Comparison of ENCODE assay signal across 8 mouse cellular contexts in genomic region chr3:148987591-148988292, GRCm38 (mm10). TPM values are rescaled to one million over a fixed set of nuclear protein-coding genes. Genes with fewer than 3 reads are reported as not detected.
A peak's percentile ranks its signal among the peaks of the same experiment; 100 is the strongest.
DNase-seq lines count a peak whose midpoint lies in the region; ATAC-seq lines count a peak whose summit lies in the region.

No protein-coding gene starts in this region.

- DNase-seq in adrenal gland, adult 2 months = peak; percentile 93
- DNase-seq in embryo, embryonic 11 days = peak; percentile 92
- peak; percentile 80 for DNase-seq in gastrocnemius, postnatal 25 days
- DNase-seq in intestine, embryonic 14.5 days (ENCODE audit: low spot score) = peak; percentile 90
- DNase-seq in limb, embryonic 11.5 days (ENCODE audit: low spot score) = peak; percentile 88
- peak; percentile 85 for DNase-seq in midbrain, embryonic 10.5 days (ENCODE audit: low spot score)
- peak; percentile 30 to 46 for DNase-seq in right cerebral cortex, postnatal 36 days (ENCODE audit: low spot score in 2 of 2)
- no peak for DNase-seq in c-Kit-positive CD71-positive TER-119-positive erythroid progenitor cells, embryonic 14.5 days (ENCODE audit: low spot score)

- H3K9me3 ChIP-seq in intestine, embryonic 14.5 days (ENCODE audit: control insufficient read depth, low read length) = no peaks in the 10 kb centered on the region
- no peaks in the 10 kb centered on the region for H3K9me3 ChIP-seq in limb, embryonic 11.5 days (ENCODE audit: control insufficient read depth, low read length)
- H3K9me3 ChIP-seq in midbrain, embryonic 10.5 days (replicated peaks) = no peaks in the 10 kb centered on the region

- no peaks in the 10 kb centered on the region for H3K27me3 ChIP-seq in intestine, embryonic 14.5 days (replicated peaks; ENCODE audit: control insufficient read depth, insufficient read depth, low read length)
- no peaks in the 10 kb centered on the region for H3K27me3 ChIP-seq in limb, embryonic 11.5 days (ENCODE audit: control insufficient read depth, insufficient read depth, low read length)
- H3K27me3 ChIP-seq in midbrain, embryonic 10.5 days (ENCODE audit: low read depth, poor library complexity, severe bottlenecking) = no peaks in the 10 kb centered on the region

- H3K36me3 ChIP-seq in intestine, embryonic 14.5 days (ENCODE audit: control insufficient read depth, insufficient read depth, low read length) = no peaks in the 10 kb centered on the region
- no peaks in the 10 kb centered on the region for H3K36me3 ChIP-seq in limb, embryonic 11.5 days (ENCODE audit: control insufficient read depth, insufficient read depth, low read length)
- no peaks in the 10 kb centered on the region for H3K36me3 ChIP-seq in midbrain, embryonic 10.5 days

- H3K27ac ChIP-seq in intestine, embryonic 14.5 days (ENCODE audit: low read depth) = peak overlapping the region; percentile 99
- H3K27ac ChIP-seq in limb, embryonic 11.5 days (replicated peaks; ENCODE audit: low read depth, low read length) = peak overlapping the region; percentile 100
- H3K27ac ChIP-seq in midbrain, embryonic 10.5 days (replicated peaks) = peak overlapping the region; percentile 100

- under 1% methylated on average over 45 of the region's 45 CpGs for WGBS in intestine, embryonic 14.5 days
- WGBS in limb, embryonic 11.5 days = under 1% methylated on average over 45 of the region's 45 CpGs
- WGBS in midbrain, embryonic 10.5 days = under 1% methylated on average over 45 of the region's 45 CpGs

- peak overlapping the region; percentile 76 for H3K4me2 ChIP-seq in intestine, embryonic 14.5 days (ENCODE audit: low read length)
- peak overlapping the region; percentile 78 for H3K4me2 ChIP-seq in limb, embryonic 11.5 days (ENCODE audit: low read depth, severe bottlenecking)

- peak overlapping the region; percentile 79 for H3K4me3 ChIP-seq in intestine, embryonic 14.5 days (ENCODE audit: low read depth, low read length)
- H3K4me3 ChIP-seq in limb, embryonic 11.5 days (ENCODE audit: low read depth, low read length) = peak overlapping the region; percentile 95
- peak overlapping the region; percentile 98 for H3K4me3 ChIP-seq in midbrain, embryonic 10.5 days

- ATAC-seq in intestine, embryonic 14.5 days (replicated peaks; ENCODE audit: low FRiP score, low TSS enrichment, low read depth) = peak; percentile 60
- ATAC-seq in limb, embryonic 11.5 days (ENCODE audit: insufficient number of reproducible peaks, low FRiP score, low TSS enrichment, low read depth) = peak; percentile 64

- peaks cover 26% of the 10 kb centered on the region for H3K4me1 ChIP-seq in intestine, embryonic 14.5 days (replicated peaks; ENCODE audit: control insufficient read depth, insufficient read depth, low read length)
- H3K4me1 ChIP-seq in limb, embryonic 11.5 days (ENCODE audit: control insufficient read depth, insufficient read depth, low read length) = peaks cover 23% of the 10 kb centered on the region
- peaks cover 61% of the 10 kb centered on the region for H3K4me1 ChIP-seq in midbrain, embryonic 10.5 days

- peak overlapping the region; percentile 97 for H3K9ac ChIP-seq in intestine, embryonic 14.5 days (ENCODE audit: low read length)
- H3K9ac ChIP-seq in limb, embryonic 11.5 days (ENCODE audit: low read length) = peak overlapping the region; percentile 98

RNA-seq across cellular contexts. Expression of gene Adgrl2, which starts 2.6 kb away (rescaled TPM):
- total RNA-seq in adrenal gland, adult 2 months (2021) = 10 to 100 TPM; 49.1 to 69.0 TPM
- 64.8 and 70.5 TPM in 2 replicates for polyA plus RNA-seq in adrenal gland, adult 2 months (2012; rRNA removed)
- total RNA-seq in gastrocnemius, postnatal 25 days (2021) = 10 to 100 TPM; 13.2 to 13.3 TPM
- 63.6 and 64.6 TPM in 2 replicates for polyA plus RNA-seq in intestine, embryonic 14.5 days (2014; fragmentation: Nextera tagmentation; extraction: Ambion mirVana)
- polyA plus RNA-seq in limb, embryonic 11.5 days (2014; fragmentation: Nextera tagmentation; extraction: Ambion mirVana) = 87.9 and 108 TPM in 2 replicates
- polyA plus RNA-seq in midbrain, embryonic 10.5 days (2016; fragmentation: Nextera tagmentation; extraction: Ambion mirVana) = 76.6 and 97.3 TPM in 2 replicates
